Mouse (Mus musculus) small intestine, adult 2 months (tissue): ENCODE data around the gene Atl3.

Experiments
- CTCF ChIP-seq: fragments of 200-500 bp; IDR thresholded peaks from 2 replicates; pipeline ENCODE4 v1.5.1; 2012; ENCODE audit warnings: low read depth, mild to moderate bottlenecking, control low read depth, inconsistent platforms, low read length, moderate library complexity, mixed read lengths; ENCODE audit not compliant: insufficient replicate concordance, insufficient read length; ENCODE audit errors: extremely low read depth
- POLR2A ChIP-seq: fragments of 200-500 bp; IDR thresholded peaks from 2 replicates; pipeline ENCODE4 v1.6.1; 2012; ENCODE audit warnings: low read depth, mild to moderate bottlenecking, control low read depth, inconsistent platforms, low read length, moderate library complexity

DNA sequence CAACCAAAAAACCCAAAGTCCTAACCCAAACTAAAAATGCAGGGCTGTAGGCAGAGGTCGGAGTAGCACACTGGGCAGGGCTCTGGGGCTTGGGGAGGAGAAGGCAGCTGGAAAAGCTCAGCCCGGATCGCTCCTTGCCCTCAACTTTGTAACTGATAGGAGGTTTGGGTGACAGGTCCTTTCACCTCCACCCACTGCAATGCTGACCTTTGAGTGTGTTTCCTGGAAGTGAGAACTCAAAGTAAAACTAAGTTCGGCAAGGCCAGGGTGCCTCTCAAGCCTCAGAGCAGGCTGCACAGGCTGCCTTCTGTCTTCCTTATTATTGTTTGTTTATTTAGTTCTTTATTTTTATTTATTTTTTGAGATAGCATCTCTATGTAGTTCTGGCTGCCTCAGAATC, 66.1 kb downstream of the Atl3 start:
- TF ChIP-seq POLR2A, result no peak
- no peak for TF ChIP-seq CTCF
